Mouse (Mus musculus) forebrain, embryonic 16.5 days (tissue): ENCODE measurements at regions not wholly inside any gene's neighbourhood (a gene's known extent, or its start where the extent isn't known, plus 50 kb on each side); places are given as distances from the start of the nearest gene placed in this dataset.

ENCODE experiments used
- ATAC-seq: fragments of 200-750 bp; cut with Nextera tagmentation; 2 replicates; pipeline ENCODE4 v1.8.0; 2017; ENCODE audit warnings: mild to moderate bottlenecking, moderate library complexity
- H3K27ac ChIP-seq: fragments of 300-500 bp; sonication (generic); 2 replicates; pipeline ENCODE4 v1.5.1; 2014; ENCODE audit warnings: low read length, control low read depth
- H3K27me3 ChIP-seq: fragments of 300-500 bp; sonication (generic); replicated peaks from 2 replicates; pipeline ENCODE4 v1.6.1; 2014; ENCODE audit warnings: low read length; ENCODE audit not compliant: control insufficient read depth, insufficient read depth
- H3K36me3 ChIP-seq: fragments of 300-500 bp; sonication (generic); 2 replicates; pipeline ENCODE4 v1.6.1; 2014; ENCODE audit not compliant: control insufficient read depth, insufficient read depth
- H3K4me1 ChIP-seq: fragments of 300-500 bp; sonication (generic); replicated peaks from 2 replicates; pipeline ENCODE4 v1.6.1; 2014; ENCODE audit warnings: low read length; ENCODE audit not compliant: control insufficient read depth, insufficient read depth
- H3K4me2 ChIP-seq: fragments of 300-500 bp; sonication (generic); 2 replicates; pipeline ENCODE4 v1.6.1; 2014; ENCODE audit warnings: mild to moderate bottlenecking, low read length, control low read depth
- H3K4me3 ChIP-seq: fragments of 300-500 bp; sonication (generic); replicated peaks from 2 replicates; pipeline ENCODE4 v1.5.1; 2014; ENCODE audit warnings: mild to moderate bottlenecking, low read length, control low read depth
- H3K9ac ChIP-seq: fragments of 300-500 bp; sonication (generic); replicated peaks from 2 replicates; pipeline ENCODE4 v1.6.1; 2014; ENCODE audit warnings: low read depth, low read length, control low read depth
- H3K9me3 ChIP-seq: fragments of 300-500 bp; sonication (generic); 2 replicates; pipeline ENCODE4 v1.6.1; 2016; ENCODE audit warnings: low read length; ENCODE audit not compliant: control insufficient read depth
- WGBS: fragments of 180-500 bp; shearing (Covaris S2); extraction: QIAGEN DNeasy Blood & Tissue Kit; methylation state at CpG from one replicate; pipeline ENCODE4 v1.1.7; 2014; 5-methylcytosine and 5-hydroxymethylcytosine counted together

- 35% methylated on average over 3 of the region's 3 CpGs for WGBS
- Histone ChIP-seq H3K4me1 (peaks cover 8% of the 10 kb centered on the region), H3K27me3 (no peaks in the 10 kb centered on the region), H3K9ac (no peak overlapping the region), H3K9me3 (no peaks in the 10 kb centered on the region), H3K36me3 (no peaks in the 10 kb centered on the region), H3K4me2 (no peak overlapping the region), H3K27ac (no peak overlapping the region), H3K4me3 (no peak overlapping the region)
- ATAC-seq, result no peak
Observed at GRCm38 (mm10) chr8:113916649-113917048, 68.1 kb upstream of the Adamts18 start.

GRCm38 (mm10) chr8:113917197-113917596 lies 68.7 kb upstream of the Adamts18 start:
- Histone ChIP-seq H3K9me3 (no peaks in the 10 kb centered on the region), H3K27ac (no peak overlapping the region), H3K4me2 (no peak overlapping the region), H3K36me3 (no peaks in the 10 kb centered on the region), H3K9ac (no peak overlapping the region), H3K27me3 (no peaks in the 10 kb centered on the region), H3K4me3 (no peak overlapping the region), H3K4me1 (peaks cover 8% of the 10 kb centered on the region)
- WGBS, result 8% methylated on average over 6 of the region's 6 CpGs
- peak; percentile 70 for ATAC-seq

- no peak for ATAC-seq
- no peaks in the 10 kb centered on the region for H3K36me3 ChIP-seq
- peaks cover 8% of the 10 kb centered on the region for H3K4me1 ChIP-seq
- no peaks in the 10 kb centered on the region for H3K9me3 ChIP-seq
- WGBS, result 82% methylated on average over 2 of the region's 2 CpGs
- H3K4me3 ChIP-seq, result no peak overlapping the region
- H3K27me3 ChIP-seq, result no peaks in the 10 kb centered on the region
- no peak overlapping the region for H3K9ac ChIP-seq
- H3K4me2 ChIP-seq, result no peak overlapping the region
- no peak overlapping the region for H3K27ac ChIP-seq
Observed at GRCm38 (mm10) chr8:113920306-113920705, 71.8 kb upstream of the Adamts18 start.

- Histone ChIP-seq H3K4me1 (no peaks in the 10 kb centered on the region), H3K9me3 (no peaks in the 10 kb centered on the region), H3K4me2 (no peak overlapping the region), H3K27ac (no peak overlapping the region), H3K9ac (no peak overlapping the region), H3K27me3 (no peaks in the 10 kb centered on the region), H3K4me3 (no peak overlapping the region), H3K36me3 (no peaks in the 10 kb centered on the region)
- WGBS, result 72% methylated on average over 3 of the region's 3 CpGs
- ATAC-seq, result no peak
Observed at GRCm38 (mm10) chr8:113923381-113923780, 74.8 kb upstream of the Adamts18 start.

GRCm38 (mm10) chr8:113953721-113954120 lies 105.2 kb upstream of the Adamts18 start:
- H3K4me1 ChIP-seq, result no peaks in the 10 kb centered on the region
- no peak overlapping the region for H3K27ac ChIP-seq
- 67% methylated on average over 3 of the region's 3 CpGs for WGBS
- H3K36me3 ChIP-seq, result no peaks in the 10 kb centered on the region
- no peak for ATAC-seq
- no peaks in the 10 kb centered on the region for H3K27me3 ChIP-seq
- H3K4me2 ChIP-seq, result no peak overlapping the region
- no peak overlapping the region for H3K4me3 ChIP-seq
- no peaks in the 10 kb centered on the region for H3K9me3 ChIP-seq
- no peak overlapping the region for H3K9ac ChIP-seq

GRCm38 (mm10) chr8:113956439-113957043 lies 108.0 kb upstream of the Adamts18 start:
- Histone ChIP-seq H3K4me2 (no peak overlapping the region), H3K4me1 (no peaks in the 10 kb centered on the region), H3K4me3 (no peak overlapping the region), H3K27me3 (no peaks in the 10 kb centered on the region), H3K36me3 (no peaks in the 10 kb centered on the region), H3K27ac (no peak overlapping the region), H3K9me3 (no peaks in the 10 kb centered on the region), H3K9ac (no peak overlapping the region)
- WGBS, result 90% methylated on average over 14 of the region's 14 CpGs
- ATAC-seq, result no peak

- H3K9ac ChIP-seq, result no peak overlapping the region
- no peak overlapping the region for H3K4me2 ChIP-seq
- H3K4me1 ChIP-seq, result no peaks in the 10 kb centered on the region
- no peaks in the 10 kb centered on the region for H3K27me3 ChIP-seq
- H3K36me3 ChIP-seq, result no peaks in the 10 kb centered on the region
- 69% methylated on average over 6 of the region's 6 CpGs for WGBS
- H3K9me3 ChIP-seq, result no peaks in the 10 kb centered on the region
- no peak for ATAC-seq
- no peak overlapping the region for H3K27ac ChIP-seq
- no peak overlapping the region for H3K4me3 ChIP-seq
Observed at GRCm38 (mm10) chr8:113957821-113958220, 109.3 kb upstream of the Adamts18 start.

GRCm38 (mm10) chr8:113975810-113976209 lies 127.3 kb upstream of the Adamts18 start:
- H3K4me1 ChIP-seq, result peaks cover 16% of the 10 kb centered on the region
- H3K4me3 ChIP-seq, result no peak overlapping the region
- H3K9me3 ChIP-seq, result peaks cover 4% of the 10 kb centered on the region; the same call in 1 of the 2 replicates
- H3K27me3 ChIP-seq, result no peaks in the 10 kb centered on the region
- ATAC-seq, result no peak
- H3K4me2 ChIP-seq, result no peak overlapping the region
- H3K36me3 ChIP-seq, result no peaks in the 10 kb centered on the region
- no peak overlapping the region for H3K9ac ChIP-seq
- no peak overlapping the region for H3K27ac ChIP-seq
- 76% methylated on average over 5 of the region's 5 CpGs for WGBS

GRCm38 (mm10) chr8:113976626-113977025 lies 128.1 kb upstream of the Adamts18 start:
- no peak for ATAC-seq
- Histone ChIP-seq H3K4me3 (no peak overlapping the region), H3K4me1 (peaks cover 18% of the 10 kb centered on the region), H3K27me3 (no peaks in the 10 kb centered on the region), H3K36me3 (no peaks in the 10 kb centered on the region), H3K9ac (no peak overlapping the region), H3K27ac (no peak overlapping the region), H3K4me2 (no peak overlapping the region), H3K9me3 (peaks cover 4% of the 10 kb centered on the region; the same call in 1 of the 2 replicates)
- 54% methylated on average over 4 of the region's 4 CpGs for WGBS

- H3K36me3 ChIP-seq, result no peaks in the 10 kb centered on the region
- H3K9ac ChIP-seq, result no peak overlapping the region
- no peak overlapping the region for H3K4me2 ChIP-seq
- peaks cover 18% of the 10 kb centered on the region for H3K4me1 ChIP-seq
- WGBS, result 60% methylated on average over 4 of the region's 4 CpGs
- ATAC-seq, result no peak
- H3K4me3 ChIP-seq, result no peak overlapping the region
- H3K27ac ChIP-seq, result no peak overlapping the region
- H3K9me3 ChIP-seq, result peaks cover 4% of the 10 kb centered on the region; the same call in 1 of the 2 replicates
- H3K27me3 ChIP-seq, result no peaks in the 10 kb centered on the region
Observed at GRCm38 (mm10) chr8:113977072-113977471, 128.5 kb upstream of the Adamts18 start.
